Mouse (Mus musculus) fibroblast of lung, adult 2 months (primary cell): ENCODE measurements around the gene Tmc2.

ENCODE experiments used
- DNase-seq: peaks from one replicate; pipeline ENCODE4 v3.0.0-alpha.2; 2011; ENCODE audit warnings: low read depth

The Tmc2 gene

GRCm38 (mm10) chr2:130296134-130296745 lies 101.2 kb downstream of the Tmc2 start:
- DNase-seq = no peak

- no peak for DNase-seq
Measured at GRCm38 (mm10) chr2:130297580-130297979, 102.6 kb downstream of the Tmc2 start.

GRCm38 (mm10) chr2:130303014-130303413 lies 108.0 kb downstream of the Tmc2 start:
- no peak for DNase-seq
